Mouse (Mus musculus) cerebellum, adult 11 months (tissue): ENCODE measurements around the gene Dnajc5.
A peak's percentile ranks its signal among the peaks of the same experiment; 100 is the strongest.

Source experiments
- DNase-seq: peaks from one replicate; pipeline ENCODE4 v3.0.0; 2022

The Dnajc5 gene

DNA sequence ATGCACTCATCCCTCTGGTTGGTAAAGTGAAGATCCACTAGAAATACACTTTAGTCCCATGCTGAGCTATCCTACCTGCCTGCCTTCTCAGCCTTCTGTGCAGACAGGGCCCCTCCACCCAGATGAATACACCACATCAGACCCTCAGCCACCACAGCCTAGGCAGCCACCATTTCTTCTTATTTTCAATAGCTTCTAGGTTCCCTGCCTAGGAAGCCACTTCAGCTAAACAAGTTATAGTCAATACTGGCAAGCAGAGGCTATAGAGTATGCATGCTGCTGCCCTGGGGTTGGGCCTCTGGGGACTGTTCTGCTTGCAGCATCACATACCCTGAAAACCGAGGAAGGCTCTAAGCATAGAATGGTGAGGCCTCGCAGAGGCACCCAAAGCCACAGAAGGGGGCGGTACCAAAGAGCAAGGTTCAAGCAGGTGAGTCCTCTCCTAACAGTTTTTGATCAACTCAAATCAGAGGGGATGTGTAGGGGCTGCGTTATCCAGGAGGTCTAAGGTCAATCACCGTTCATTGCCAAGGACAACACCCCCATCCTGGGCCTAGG lies 71.3 kb downstream of the Dnajc5 start, which contains the start of gene Prpf6:
Prpf6 (plus strand) TSS at position 341 of the 558 bp plus-strand sequence.
- no peak for DNase-seq

DNA sequence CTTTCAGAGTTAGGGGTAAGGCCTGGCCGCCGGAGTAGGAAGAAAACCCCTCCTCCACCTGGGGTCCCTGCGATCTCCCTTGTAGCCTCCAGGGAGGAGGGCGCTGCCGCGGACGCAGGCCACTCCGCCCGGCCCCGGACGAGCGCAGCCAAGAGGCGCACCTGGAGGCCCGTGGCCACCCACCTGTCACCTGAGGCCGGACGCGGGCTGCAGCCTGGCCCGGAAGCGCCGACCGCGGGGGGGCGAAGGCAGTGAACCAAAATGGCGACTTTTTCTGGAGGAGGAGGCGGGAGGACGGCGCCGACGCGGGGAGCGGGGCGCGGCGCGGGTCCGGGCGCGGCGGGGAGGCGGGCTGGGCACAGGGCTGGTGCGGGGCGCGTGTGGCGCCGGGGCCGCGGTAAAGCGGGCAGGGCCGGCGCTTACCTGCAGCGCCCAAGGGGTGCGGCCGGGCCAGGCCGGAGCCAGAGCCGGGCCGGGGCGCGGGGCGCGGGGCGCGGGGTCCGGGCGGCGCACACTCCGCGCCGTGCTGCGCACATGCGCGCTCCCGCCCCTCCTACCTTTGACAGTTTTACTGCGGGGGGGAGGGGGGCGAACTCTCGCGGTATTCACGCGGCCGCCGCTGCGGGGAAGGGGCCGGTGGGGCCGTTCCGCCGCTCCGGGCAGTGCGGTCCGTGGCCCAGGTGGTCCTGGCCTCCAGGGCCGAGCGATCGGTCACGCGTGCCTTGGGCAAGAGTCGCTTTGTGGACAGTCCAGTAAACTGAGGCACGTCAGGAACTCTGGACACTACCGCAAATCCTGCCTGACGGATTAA lies 72.2 kb downstream of the Dnajc5 start, which contains the start of gene Zfp512b:
Zfp512b (minus strand) TSS at position 573 of the 811 bp plus-strand sequence.
- DNase-seq = peak; percentile 79

DNA sequence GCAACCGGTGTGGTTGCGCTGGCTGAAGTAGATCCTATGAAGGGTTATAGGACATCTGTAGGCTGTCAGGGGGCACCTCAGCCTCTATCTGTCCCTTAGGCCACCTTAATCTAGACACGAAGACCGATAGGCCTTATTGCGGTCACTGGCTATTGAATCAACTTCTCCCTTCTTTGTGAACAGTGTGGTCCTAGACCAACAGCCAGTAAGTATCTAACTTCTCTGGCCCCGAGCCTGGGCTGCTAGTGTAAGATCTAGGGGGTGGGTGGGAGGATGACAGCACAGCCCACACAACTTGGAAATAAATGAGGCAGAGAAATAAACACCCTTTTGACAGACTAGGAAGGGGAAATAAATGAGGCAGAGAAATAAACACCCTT lies 72.7 kb downstream of the Dnajc5 start:
- DNase-seq = peak; percentile 22

DNA sequence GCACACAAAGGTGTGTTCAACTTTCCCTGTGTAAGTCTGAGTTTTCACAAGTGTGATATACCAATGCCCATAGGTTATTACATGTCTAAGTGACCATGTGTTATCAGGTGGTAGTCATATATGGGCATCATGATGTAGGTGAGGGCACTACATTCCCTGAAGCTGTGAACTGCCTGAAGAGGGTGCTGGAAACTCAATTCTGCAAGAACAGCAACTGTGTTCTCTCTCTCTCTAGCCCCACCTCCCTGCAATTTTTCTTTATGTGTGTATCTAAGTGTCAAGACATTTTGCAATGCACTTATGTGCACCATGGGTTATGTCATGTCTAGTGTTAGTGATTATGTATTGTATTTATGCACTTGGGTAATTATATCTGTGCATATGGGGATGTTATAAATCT lies 73.7 kb downstream of the Dnajc5 start:
- DNase-seq = no peak

DNA sequence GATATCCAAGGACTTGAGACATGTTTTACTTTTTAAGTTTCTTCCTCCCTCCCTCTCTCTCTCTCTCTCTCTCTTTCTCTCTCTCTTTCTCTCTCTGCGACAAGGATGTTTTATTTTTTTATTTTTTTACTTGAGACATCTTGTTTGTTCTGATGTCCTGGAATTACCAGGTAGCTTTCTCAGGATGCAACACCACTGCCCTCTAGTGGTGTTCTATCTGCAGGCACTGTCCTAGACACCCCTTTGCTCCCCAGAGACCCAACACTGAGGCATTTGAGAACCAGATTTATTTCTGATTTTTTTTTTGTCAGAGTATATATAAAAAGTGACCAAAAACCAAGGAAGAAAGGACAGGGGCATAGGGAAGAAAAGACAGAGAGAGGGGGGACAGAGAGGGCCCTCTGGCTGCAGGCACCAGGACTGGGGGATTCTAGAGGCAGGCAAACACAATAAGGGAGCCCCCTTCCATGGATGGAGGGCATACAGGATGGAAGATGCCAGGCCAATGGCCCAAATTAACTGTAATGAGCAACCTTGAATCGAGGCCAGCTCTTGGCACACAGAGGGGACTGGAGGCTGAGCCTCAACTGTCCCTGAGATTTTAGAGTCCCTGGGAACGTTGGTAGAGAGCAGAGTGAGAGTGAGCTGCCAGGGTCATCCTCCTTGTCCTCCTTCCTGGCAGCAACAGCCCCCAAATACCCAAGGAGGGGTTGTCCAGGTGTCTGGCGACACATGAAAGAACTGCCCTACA lies 74.8 kb downstream of the Dnajc5 start:
- peak; percentile 62 for DNase-seq

DNA sequence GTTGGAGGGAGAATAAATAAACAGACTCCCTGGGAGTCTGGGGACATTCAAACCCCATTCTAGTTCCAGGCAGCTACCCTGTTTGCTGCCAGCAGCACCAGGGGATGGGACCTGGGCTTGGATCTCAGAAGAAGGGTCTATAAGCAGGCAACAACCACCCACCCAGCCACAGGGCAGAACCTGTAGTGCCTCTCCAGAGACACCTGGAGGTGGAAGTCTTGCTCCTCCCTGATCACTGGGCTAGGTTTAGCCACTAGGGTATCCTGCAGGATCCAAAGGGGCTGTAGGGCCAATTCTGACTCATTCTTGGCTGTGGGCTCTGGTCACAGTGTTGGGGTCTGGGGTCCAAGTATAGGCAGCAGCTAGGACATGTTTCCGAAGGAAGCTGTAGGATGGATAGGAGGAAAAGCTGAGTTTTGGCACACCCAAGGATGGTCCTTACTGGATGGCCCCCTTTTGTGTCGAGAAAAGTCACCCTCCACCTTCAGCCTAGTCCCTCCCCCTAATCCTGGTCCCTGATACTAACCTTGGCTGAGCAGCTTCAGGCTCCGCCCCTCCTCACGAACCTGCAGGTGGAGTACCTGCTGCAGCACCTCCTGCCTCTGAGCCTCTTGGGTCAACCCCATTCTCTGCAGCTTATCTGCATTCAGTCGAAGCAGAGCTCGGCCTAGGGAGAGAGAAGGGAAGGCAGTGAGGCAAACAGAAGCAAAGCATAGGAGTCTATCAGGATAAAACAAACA lies 76.1 kb downstream of the Dnajc5 start:
- no peak for DNase-seq

DNA sequence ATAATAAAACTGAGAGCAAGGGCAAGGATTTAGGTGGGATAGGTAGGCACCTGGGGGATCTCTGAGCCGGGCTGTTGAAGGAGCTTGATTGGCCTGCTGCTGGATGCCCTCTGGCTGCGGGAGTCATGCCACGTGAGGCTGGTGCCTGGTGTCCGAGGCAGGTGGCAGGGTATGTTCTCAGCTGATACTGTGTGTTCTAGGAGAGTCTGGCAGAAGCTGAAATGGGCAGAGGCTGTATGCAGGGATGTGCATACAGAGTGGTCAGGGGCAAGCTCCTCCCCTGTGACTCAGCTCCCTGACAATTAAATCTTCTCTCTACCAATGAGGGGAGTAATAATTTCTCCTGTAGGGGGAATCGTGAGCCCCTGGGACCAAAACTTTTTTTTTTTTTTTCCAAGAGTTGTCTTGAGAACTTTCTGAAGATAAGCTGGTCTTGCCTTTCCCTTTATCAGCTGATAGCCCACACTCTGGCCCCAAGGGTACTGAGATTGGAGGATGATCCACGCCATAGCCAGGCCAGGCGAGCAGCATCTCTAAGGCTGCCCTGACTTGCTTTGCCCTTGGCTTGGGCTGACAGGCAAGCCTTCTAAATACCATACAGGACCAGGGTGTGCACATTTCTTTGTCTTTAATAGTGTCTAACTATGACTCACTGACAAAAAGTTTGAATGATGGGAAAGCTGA lies 77.2 kb downstream of the Dnajc5 start:
- no peak for DNase-seq

DNA sequence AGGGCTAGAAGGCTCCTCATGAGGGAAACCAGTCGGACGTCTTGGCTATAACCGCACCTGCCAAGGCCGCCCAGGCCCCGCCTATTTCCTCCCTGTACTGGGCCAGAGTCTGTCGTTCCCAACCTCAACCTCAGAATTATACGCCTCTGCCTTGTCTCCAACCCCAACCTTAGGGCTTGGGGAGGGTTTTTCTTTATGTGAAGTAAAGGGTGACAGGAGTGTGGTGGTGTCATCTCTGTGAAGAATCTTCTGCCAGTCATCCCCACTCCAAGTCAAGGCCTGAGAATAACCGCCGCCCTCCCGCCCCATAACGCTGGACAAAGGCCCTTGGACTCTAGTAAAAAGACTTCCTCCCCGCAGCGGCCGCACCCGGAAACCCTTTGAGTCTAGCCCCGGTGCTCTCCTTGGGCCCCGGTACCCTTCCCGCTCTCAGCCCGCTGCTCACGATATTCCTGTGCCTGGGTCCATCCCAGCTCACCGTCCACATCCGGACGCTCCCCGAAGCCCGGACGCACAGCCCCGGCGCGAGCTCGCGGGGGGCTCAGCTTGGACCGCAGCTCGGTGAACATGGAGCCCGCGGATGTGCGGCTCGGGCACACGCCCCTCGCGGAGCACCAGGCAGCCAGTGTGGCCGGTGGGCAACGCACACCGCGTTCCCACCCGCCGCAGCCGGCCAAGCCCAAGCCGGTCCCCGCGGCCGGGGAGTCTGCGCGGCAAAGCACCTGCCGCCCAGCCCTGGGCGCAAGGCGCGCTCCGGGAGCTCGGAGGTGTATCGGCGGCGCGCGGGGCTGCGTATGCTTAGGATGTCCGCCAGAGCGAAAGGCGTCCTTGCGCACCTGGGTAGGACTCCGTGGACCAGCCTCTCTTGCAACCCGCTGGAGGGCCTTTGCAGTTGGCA lies 78.4 kb downstream of the Dnajc5 start, which contains the start of gene Samd10:
Samd10 (minus strand) TSS at position 759 of the 898 bp plus-strand sequence.
- DNase-seq = peak; percentile 77

DNA sequence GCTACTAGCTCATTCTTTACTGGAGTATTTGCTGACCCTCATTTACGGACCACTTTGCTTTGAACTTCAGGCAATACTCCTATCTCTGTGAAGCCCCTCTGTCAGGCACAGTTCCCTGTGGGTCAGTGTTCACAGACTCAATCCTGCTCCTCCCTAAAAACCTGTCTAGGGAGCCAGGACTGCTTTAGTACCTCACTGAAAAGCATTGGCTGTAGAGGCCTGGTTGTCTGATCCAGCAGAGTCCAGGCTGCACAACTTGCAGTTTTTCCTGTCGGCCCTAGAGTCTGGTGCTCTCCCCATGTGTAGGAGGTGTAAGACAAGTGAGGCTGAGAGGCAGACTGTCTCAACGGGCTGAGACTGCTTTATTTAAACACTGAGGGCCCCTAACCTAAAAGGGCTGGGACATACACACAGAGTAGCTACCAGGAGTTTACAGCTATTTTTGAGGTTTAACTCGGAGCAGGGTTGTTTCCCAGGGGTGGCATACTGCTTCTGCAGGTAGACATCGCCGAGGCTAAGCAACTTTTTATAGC lies 80.0 kb downstream of the Dnajc5 start:
- no peak for DNase-seq

DNA sequence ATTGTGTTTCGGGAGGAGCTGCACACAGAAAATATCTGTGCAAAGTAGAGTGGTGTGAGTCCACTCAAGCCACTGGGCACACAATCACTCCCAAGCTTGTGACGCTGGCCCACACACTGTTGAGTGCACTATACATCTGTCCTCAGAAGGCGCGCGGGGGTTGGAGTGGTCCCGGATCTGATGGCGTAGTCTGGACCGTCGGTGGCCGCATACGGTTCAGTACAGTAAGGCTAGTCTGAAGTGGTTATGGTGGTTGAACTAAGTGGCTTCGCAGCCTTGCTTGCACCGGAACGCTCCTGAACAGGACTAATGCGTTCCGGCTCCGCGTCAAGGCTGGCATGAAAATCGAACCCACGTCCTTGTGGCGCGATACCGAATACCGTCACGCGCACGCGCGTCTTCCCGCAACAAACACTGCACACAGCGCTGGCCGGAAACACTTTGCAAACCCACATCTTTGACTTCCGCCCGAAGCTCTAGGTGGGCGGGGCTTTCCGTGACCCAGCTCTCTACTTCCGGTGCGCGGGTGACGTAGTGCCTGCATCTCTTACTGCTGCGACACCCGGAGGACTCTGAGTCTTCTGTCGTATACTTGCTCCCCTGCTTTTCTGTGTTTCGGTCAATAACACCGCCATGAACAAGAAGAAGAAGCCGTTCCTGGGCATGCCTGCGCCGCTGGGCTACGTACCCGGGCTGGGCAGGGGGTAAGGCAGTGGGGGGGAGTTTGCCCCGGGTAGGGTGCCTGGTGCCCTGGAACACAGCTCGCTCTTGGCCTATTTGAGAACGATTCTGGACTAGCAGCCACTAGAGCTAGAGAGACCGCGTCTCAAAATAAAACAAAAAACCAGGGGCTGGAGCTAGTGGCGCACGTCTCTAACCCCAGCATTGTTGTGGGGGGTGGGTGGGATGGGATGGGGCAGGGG lies 80.8 kb downstream of the Dnajc5 start:
- DNase-seq = peak; percentile 97

DNA sequence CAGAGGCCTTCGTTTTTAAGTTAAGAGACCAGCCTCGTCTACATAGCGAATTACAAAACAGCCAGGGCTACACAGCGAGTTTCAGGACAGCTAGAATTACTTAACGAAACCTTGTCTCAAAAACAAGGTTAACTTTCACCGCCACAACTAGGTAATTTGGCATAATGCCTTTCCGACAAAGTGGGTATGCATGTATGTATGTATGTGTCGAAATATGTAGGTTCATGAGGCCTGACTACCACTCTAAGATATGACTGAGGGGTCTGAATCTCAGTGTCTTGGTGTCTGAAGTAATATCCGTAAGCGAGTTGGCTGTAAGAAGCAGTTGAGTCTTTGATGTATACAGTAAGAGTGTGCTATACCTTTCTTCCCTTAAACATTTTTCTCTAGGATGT lies 81.5 kb downstream of the Dnajc5 start:
- DNase-seq = no peak

DNA sequence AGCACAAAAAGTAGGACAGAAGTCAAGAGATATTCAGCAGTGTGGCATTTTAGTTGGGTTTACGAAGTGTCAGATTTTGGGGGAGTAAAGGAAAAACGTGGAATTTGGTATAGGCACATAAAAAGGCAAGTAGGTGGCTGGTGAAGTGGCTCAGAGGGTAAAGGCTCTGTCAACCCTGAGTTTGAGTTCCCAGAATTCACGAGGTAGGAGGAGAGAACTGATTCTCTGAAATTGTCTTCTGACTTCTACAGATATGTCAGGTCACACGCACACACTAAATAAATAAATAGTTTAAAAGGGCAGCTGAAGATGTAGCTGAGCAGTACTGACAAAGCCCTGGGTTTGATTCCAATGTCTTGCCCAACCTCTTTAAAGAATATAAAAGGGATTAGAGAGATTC lies 82.1 kb downstream of the Dnajc5 start:
- no peak for DNase-seq
